Mouse (Mus musculus) stomach, embryonic 16.5 days (tissue): Measurements from ENCODE around the gene Kcnip1. TPM values are rescaled to one million over a fixed set of nuclear protein-coding genes. Genes with fewer than 3 reads are reported as not detected.

ENCODE experiments used
- ATAC-seq: fragments of 200-750 bp; cut with Nextera tagmentation; 2 replicates; pipeline ENCODE4 v1.8.0; 2017; ENCODE audit warnings: moderate number of reproducible peaks, moderate TSS enrichment; ENCODE audit not compliant: insufficient read depth, low FRiP score
- H3K27ac ChIP-seq: fragments of 300-500 bp; sonication (generic); 2 replicates; pipeline ENCODE4 v1.5.1; 2014; ENCODE audit warnings: low read length
- H3K27me3 ChIP-seq: fragments of 300-500 bp; sonication (generic); 2 replicates; pipeline ENCODE4 v1.6.1; 2014; ENCODE audit warnings: low read length, control low read depth, mixed read lengths; ENCODE audit not compliant: control insufficient read depth, insufficient read depth
- H3K36me3 ChIP-seq: fragments of 300-500 bp; sonication (generic); 2 replicates; pipeline ENCODE4 v1.6.1; 2014; ENCODE audit warnings: low read length; ENCODE audit not compliant: control insufficient read depth, insufficient read depth
- H3K4me1 ChIP-seq: fragments of 300-500 bp; sonication (generic); 2 replicates; pipeline ENCODE4 v1.6.1; 2014; ENCODE audit warnings: low read length, control low read depth, mixed read lengths; ENCODE audit not compliant: control insufficient read depth, insufficient read depth
- H3K4me2 ChIP-seq: fragments of 300-500 bp; sonication (generic); 2 replicates; pipeline ENCODE4 v1.6.1; 2014; ENCODE audit warnings: low read depth, low read length, mixed read lengths
- H3K4me3 ChIP-seq: fragments of 300-500 bp; sonication (generic); replicated peaks from 2 replicates; pipeline ENCODE4 v1.5.1; 2014; ENCODE audit warnings: mild to moderate bottlenecking, low read length
- H3K9ac ChIP-seq: fragments of 300-500 bp; sonication (generic); 2 replicates; pipeline ENCODE4 v1.6.1; 2014; ENCODE audit warnings: low read length
- H3K9me3 ChIP-seq: fragments of 300-500 bp; sonication (generic); replicated peaks from 2 replicates; pipeline ENCODE4 v1.6.1; 2016; ENCODE audit warnings: low read length, control low read depth; ENCODE audit not compliant: control insufficient read depth
- WGBS: fragments of 180-500 bp; shearing (Covaris S2); extraction: QIAGEN DNeasy Blood & Tissue Kit; methylation state at CpG from one replicate; pipeline ENCODE4 v1.1.7; 2014; 5-methylcytosine and 5-hydroxymethylcytosine counted together
- polyA plus RNA-seq: library from polyadenylated mRNA; unstranded; fragments of >200 nt; fragmentation: Nextera tagmentation; extraction: Ambion mirVana; gene quantifications from 2 replicates; pipeline ENCODE4 v1.2.1, GENCODE M21; 2015

The Kcnip1 gene
- polyA plus RNA-seq, 1 experiment from 2014 or later: 10.7 TPM

GRCm38 (mm10) chr11:33700725-33701124, 292.2 kb downstream of the Kcnip1 start:
- ATAC-seq: no peak
- H3K4me3 ChIP-seq: no peak overlapping the region
- 43% methylated on average over 4 of the region's 4 CpGs for WGBS

GRCm38 (mm10) chr11:33690181-33690580, 302.8 kb downstream of the Kcnip1 start:
- ATAC-seq: no peak
- no peak overlapping the region for H3K27ac ChIP-seq
- 90% methylated on average over 3 of the region's 3 CpGs for WGBS

More at GRCm38 (mm10) chr11:33700725-33701124, 292.2 kb downstream of the Kcnip1 start:
- Histone ChIP-seq H3K27me3 (no peaks in the 10 kb centered on the region), H3K9me3 (no peaks in the 10 kb centered on the region), H3K4me2 (no peak overlapping the region), H3K9ac (no peak overlapping the region), H3K4me1 (no peaks in the 10 kb centered on the region), H3K36me3 (no peaks in the 10 kb centered on the region), H3K27ac (no peak overlapping the region)

GRCm38 (mm10) chr11:33685904-33686303, 307.0 kb downstream of the Kcnip1 start:
- no peak for ATAC-seq
- H3K4me3 ChIP-seq: no peak overlapping the region
- WGBS: 50% methylated on average over 3 of the region's 3 CpGs

More at GRCm38 (mm10) chr11:33690181-33690580, 302.8 kb downstream of the Kcnip1 start:
- H3K9ac ChIP-seq: no peak overlapping the region
- H3K36me3 ChIP-seq: no peaks in the 10 kb centered on the region
- H3K9me3 ChIP-seq: no peaks in the 10 kb centered on the region
- H3K4me2 ChIP-seq: no peak overlapping the region
- H3K27me3 ChIP-seq: no peaks in the 10 kb centered on the region
- H3K4me3 ChIP-seq: no peak overlapping the region
- H3K4me1 ChIP-seq: no peaks in the 10 kb centered on the region

DNA sequence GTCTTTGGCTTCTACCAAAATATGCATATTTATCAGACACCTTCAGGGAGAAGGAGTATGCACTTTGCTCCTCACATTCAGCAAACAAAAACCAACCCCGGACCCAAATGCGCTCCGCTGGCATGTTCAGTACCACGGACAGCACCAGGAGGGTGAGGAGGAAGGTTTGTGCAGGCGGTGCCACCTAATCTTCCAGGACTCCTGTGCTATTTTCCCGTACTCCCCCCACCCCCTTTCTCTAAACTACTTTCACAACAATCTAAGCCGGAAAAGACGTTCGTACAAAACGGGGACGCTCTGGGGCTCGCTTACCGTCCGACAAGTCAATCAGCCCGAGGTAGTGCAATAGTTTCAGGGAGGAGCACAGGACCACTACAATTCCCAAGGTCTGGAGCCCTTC, 312.8 kb downstream of the Kcnip1 start:
- Histone ChIP-seq H3K36me3 (no peaks in the 10 kb centered on the region), H3K4me3 (no peak overlapping the region), H3K4me2 (peak overlapping the region; percentile 35), H3K27me3 (no peaks in the 10 kb centered on the region), H3K4me1 (no peaks in the 10 kb centered on the region), H3K9me3 (no peaks in the 10 kb centered on the region), H3K9ac (no peak overlapping the region), H3K27ac (no peak overlapping the region)
- no peak for ATAC-seq
- 1% methylated on average over 15 of the region's 15 CpGs for WGBS

More at GRCm38 (mm10) chr11:33685904-33686303, 307.0 kb downstream of the Kcnip1 start:
- Histone ChIP-seq H3K9ac (no peak overlapping the region), H3K27ac (no peak overlapping the region), H3K4me1 (no peaks in the 10 kb centered on the region), H3K27me3 (no peaks in the 10 kb centered on the region), H3K4me2 (no peak overlapping the region), H3K36me3 (no peaks in the 10 kb centered on the region), H3K9me3 (no peaks in the 10 kb centered on the region)

DNA sequence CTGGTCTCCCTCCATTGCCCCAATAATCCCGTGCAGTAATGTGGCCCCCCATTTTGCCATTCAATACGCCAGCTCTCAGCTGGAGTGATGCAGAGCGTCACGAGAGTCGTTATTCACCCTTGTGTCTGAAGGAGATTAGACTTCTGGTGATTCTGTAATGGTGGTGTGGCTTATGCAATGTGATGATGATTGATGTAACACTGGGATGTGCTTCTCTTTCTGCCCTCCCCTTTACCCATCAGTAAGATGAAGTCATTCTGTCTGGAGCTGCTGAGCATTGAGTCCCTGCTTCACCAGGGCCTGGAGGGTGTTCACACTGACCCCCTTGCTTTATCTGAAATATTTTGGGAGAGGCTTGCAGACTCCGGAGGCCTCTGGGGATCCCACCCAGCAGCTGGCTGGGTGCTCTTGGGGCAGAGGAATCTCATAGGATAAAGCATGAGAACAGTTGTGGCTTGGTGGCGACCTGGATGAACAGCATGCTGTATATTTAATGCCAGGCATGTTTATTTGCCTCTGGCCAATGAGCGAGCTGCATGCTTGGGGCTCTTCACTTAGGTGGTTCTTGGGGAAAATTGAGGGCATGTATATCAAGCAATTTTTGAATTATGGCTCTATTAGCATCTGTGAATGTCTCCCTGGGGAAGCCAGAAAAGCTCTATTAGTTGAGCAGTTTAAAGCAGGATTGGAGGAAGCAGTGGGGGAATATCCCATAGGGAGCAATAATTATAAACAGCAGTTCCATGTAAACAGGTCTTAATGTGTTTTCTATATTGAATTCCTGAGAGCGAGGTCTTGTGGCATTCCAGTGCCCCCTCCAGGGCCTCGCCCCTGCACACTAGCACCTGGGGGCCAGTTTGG, 322.6 kb downstream of the Kcnip1 start:
- WGBS: 67% methylated on average over 10 of the region's 10 CpGs
- H3K4me2 ChIP-seq: no peak overlapping the region
- no peak for ATAC-seq
- H3K27me3 ChIP-seq: no peaks in the 10 kb centered on the region
- no peak overlapping the region for H3K27ac ChIP-seq
- H3K4me3 ChIP-seq: no peak overlapping the region
- no peak overlapping the region for H3K9ac ChIP-seq
- no peaks in the 10 kb centered on the region for H3K4me1 ChIP-seq
- H3K36me3 ChIP-seq: no peaks in the 10 kb centered on the region
- no peaks in the 10 kb centered on the region for H3K9me3 ChIP-seq

DNA sequence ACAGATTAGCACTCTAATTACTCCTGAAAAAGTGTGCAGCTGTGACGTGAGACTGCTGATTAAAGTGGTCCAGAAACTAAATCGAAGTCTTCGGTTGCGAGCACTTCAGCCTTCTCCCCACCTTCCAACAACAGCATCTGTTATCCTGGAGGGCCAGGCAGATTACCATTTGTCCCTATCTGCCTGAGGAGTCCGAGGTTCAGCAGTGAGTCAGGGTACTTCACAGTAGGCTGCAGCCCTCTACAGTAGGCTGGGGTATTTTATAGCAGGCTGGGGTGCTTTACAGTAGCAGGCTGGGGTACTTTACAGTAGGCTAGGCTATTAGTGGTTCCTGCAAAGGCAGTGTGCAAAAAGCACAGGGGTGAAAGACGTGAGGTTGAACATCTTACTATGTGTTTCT, 324.6 kb downstream of the Kcnip1 start:
- Histone ChIP-seq H3K27me3 (no peaks in the 10 kb centered on the region), H3K4me2 (no peak overlapping the region), H3K4me1 (no peaks in the 10 kb centered on the region), H3K4me3 (no peak overlapping the region), H3K9ac (no peak overlapping the region), H3K9me3 (no peaks in the 10 kb centered on the region), H3K36me3 (no peaks in the 10 kb centered on the region), H3K27ac (no peak overlapping the region)
- ATAC-seq: no peak
- 68% methylated on average over 6 of the region's 6 CpGs for WGBS

GRCm38 (mm10) chr11:33663599-33663998, 329.4 kb downstream of the Kcnip1 start:
- Histone ChIP-seq H3K27me3 (no peaks in the 10 kb centered on the region), H3K4me3 (no peak overlapping the region), H3K9ac (no peak overlapping the region), H3K4me2 (no peak overlapping the region), H3K27ac (no peak overlapping the region), H3K9me3 (no peaks in the 10 kb centered on the region), H3K4me1 (no peaks in the 10 kb centered on the region), H3K36me3 (no peaks in the 10 kb centered on the region)
- no peak for ATAC-seq
- 80% methylated on average over 2 of the region's 2 CpGs for WGBS

DNA sequence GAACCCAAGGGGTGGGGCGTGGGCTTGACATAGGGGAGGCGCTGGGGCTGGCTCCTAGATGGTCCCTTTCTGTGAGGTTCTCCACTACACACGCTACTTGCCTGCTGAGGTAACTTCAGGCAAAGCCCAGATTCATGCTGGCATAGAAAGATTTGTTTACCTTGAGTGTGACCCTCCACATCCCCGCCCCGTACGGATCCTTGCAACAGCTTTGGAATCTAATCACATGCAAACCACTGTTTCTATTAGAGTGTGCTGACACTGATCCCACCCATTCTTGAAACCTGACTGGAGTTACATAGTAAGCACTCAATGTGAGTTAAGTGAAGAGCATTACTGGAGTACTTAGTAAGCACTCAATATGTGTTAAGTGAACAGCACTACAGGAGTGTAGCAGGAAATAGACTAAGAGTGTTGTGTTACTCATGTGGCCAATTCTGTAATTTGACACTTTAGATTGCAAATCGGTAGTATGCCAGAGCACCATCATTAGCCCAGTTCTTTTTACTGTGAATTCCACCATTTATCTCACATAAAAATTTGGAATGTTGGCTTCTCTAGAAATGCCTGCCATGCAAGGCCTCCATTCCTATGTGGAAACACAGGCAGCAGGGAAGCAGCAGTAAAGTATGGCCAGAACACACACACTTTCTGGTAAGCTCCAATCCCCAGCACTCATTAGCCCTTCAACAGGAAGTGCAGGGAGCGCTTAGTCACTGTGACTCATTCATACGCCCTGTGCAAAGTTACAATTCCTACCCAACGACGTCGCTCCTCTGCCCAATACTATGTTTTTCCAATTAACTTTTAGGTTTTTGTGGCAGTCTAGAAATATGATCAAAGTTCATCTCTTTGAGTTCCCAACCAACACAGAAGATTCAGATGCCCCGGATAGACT, 332.7 kb downstream of the Kcnip1 start:
- Histone ChIP-seq H3K9ac (no peak overlapping the region), H3K36me3 (no peaks in the 10 kb centered on the region), H3K9me3 (no peaks in the 10 kb centered on the region), H3K4me2 (no peak overlapping the region), H3K27me3 (no peaks in the 10 kb centered on the region), H3K27ac (no peak overlapping the region), H3K4me1 (no peaks in the 10 kb centered on the region), H3K4me3 (no peak overlapping the region)
- no peak for ATAC-seq
- WGBS: 66% methylated on average over 13 of the region's 13 CpGs
